In genomic region chr1:52100496-52100895, GRCm38 (mm10) we compare ENCODE assay signal across 8 mouse cellular contexts. TPM values are rescaled to one million over a fixed set of nuclear protein-coding genes. Genes with fewer than 3 reads are reported as not detected.
A peak's percentile ranks its signal among the peaks of the same experiment; 100 is the strongest.
DNase-seq lines count a peak whose midpoint lies in the region; ATAC-seq lines count a peak whose summit lies in the region.

No protein-coding gene starts in this region.

- peak; percentile 86 for ATAC-seq in common myeloid progenitor, adult 5-6 weeks (replicated peaks; ENCODE audit: low read depth, poor library complexity, severe bottlenecking)

- peak; percentile 22 to 25 for DNase-seq in adrenal gland, postnatal 36 days
- no peak for DNase-seq in adrenal gland, adult 18-20 months (ENCODE audit: low spot score in 2 of 2)
- DNase-seq in A20 (ENCODE audit: low read depth, low spot score) = peak; percentile 55
- peak; percentile 86 for DNase-seq in naive thymus-derived CD4-positive, alpha-beta T cell, adult 2 months (ENCODE audit: low read depth)
- DNase-seq in layer of hippocampus, postnatal 36 days = no peak
- DNase-seq in gastrocnemius, adult 18-20 months (ENCODE audit: low spot score) = no peak
- DNase-seq in gastrocnemius, adult 8-10 months (ENCODE audit: low spot score in 2 of 2) = no peak

RNA-seq across cellular contexts. Expression of gene Stat1, which starts 18.7 kb away (rescaled TPM):
- total RNA-seq in adrenal gland, postnatal 36 days (2021) = 100 to 1,000 TPM in 1 of 2 experiments, 10 to 100 TPM in 1; 88.7 to 112 TPM
- total RNA-seq in adrenal gland, adult 18-20 months (2021) = 100 to 1,000 TPM in 1 of 2 experiments, 10 to 100 TPM in 1; 93.0 to 102 TPM
- 56.1 and 61.3 TPM in 2 replicates for total RNA-seq in common myeloid progenitor, adult 5-6 weeks (2017)
- 10 to 100 TPM; 21.2 to 23.0 TPM for total RNA-seq in layer of hippocampus, postnatal 36 days (2021)
- 10 to 100 TPM; 11.7 to 11.8 TPM for total RNA-seq in gastrocnemius, adult 18-20 months (2021)
- 10 to 100 TPM; 10.5 to 13.0 (median 11.3) TPM for total RNA-seq in gastrocnemius, adult 8-10 months (2022)

Comparison
In these comparisons a context has a peak if more than half of its experiments do, and no peak if none do; other contexts are left out.
1. DNase-seq: peak in adrenal gland, postnatal 36 days (2 of 2), A20 (single experiment) and naive thymus-derived CD4-positive, alpha-beta T cell, adult 2 months (single experiment); none in adrenal gland, adult 18-20 months (0 of 2), layer of hippocampus, postnatal 36 days (0 of 2), gastrocnemius, adult 18-20 months (single experiment) and gastrocnemius, adult 8-10 months (0 of 2).